Mouse (Mus musculus) right cerebral cortex, postnatal 14 days (tissue): ENCODE results near the gene Atp6v0e2.

ENCODE experiments used
- DNase-seq: peaks from one replicate; pipeline ENCODE4 v3.0.0; 2022

Atp6v0e2 gene

DNA sequence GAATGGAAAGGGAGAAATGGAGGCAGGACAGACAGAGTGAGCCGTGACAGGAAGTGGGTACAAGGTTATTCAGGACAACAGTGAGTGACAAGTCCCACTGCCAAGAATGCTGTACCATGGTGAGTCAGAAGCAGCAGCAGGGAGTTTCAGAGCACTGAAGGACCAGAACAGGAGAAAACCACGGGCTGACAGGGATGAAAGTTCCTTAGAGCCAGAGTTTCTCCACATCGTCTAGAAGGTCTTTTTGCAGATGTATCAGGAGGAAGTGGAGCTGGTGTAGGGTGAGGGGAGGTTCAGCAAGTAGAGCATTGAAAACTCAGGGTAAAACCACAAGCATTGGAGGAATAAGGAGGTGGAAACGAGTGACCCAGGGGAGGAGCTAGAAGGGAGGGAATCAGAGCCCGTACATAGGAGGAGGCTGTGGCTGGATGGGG is 41.8 kb downstream of the Atp6v0e2 start:
- DNase-seq: no peak

DNA sequence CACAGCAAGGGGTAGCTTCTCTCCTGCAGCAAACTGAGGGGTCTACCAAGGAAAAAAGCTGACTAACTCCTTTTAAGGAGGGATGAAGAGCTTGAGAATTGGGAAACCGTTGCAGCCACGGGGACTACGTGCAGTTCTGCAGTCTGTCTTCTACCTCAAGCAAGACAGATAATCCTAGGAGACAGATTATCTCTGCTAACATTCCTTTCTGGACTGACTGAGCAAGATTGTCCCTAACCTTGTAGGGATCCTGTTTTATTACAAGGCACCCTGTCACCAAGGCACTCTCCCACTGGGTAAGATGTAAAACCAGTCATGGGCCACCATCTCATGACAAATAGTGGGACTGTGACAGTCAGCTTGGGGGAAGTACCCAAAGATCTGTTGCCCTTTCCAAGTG is 43.8 kb downstream of the Atp6v0e2 start:
- DNase-seq: no peak

DNA sequence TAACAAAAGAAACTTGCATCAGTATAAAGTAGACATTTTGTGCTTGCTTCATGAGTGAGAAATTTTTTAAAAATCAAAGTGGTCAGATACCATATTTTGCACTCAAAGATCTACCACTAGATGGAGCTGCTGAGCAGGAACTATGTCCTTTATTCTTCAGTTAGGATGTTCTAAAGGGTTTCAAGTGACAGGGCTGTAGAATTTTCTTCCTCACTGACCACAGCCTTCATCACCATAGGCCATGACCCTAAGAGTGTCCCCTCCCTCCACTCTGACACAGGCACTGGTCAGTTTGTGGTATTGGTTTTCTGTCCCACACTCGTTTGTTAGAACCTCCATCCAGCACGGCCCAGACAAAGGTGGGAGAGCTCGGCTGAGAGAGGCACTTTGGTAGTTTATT is 44.6 kb downstream of the Atp6v0e2 start:
- DNase-seq: peak; percentile 25

DNA sequence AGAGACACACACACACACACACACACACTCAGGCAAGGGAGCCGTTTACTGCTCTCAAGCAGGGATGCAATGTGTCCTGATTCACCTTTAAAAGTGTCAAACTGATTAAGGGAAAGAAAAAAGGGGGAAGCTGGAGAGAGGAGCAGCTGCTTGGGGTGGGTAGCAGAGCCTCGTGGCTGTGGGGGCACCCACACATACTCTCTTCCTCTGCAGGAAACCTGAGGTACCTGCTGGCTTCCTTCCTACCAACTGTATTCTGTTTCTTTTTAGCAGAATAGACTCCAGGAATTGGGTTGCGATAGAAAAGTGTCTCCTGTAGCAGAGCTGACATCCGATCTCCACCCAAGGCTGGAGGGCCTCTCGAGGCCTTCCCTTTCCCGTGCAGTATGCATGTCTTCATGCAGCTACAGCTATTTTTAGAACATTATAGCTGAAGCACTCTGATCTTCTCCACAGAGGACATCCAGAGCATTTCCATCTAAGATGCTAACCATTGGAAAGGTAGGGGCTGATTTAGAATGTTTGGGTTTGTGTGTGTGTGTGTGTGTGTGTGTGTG is 51.9 kb downstream of the Atp6v0e2 start, which contains the start of gene Gm45021:
TSS of gene Gm45021 (plus strand) at position 417 of the 557 bp plus-strand sequence.
- DNase-seq: no peak
